Mouse (Mus musculus): ENCODE results near the gene Fam133b. TPM values are rescaled to one million over a fixed set of nuclear protein-coding genes. Genes with fewer than 3 reads are reported as not detected.
"Not testable (repeated sequence)": the region's sequence is repeated elsewhere in the genome, so short reads cannot be mapped to it uniquely, and the experiment has no call there.

The Fam133b gene
- total RNA-seq, 2 experiments from 2014 or later = 11.5 to 12.9 TPM

DNA sequence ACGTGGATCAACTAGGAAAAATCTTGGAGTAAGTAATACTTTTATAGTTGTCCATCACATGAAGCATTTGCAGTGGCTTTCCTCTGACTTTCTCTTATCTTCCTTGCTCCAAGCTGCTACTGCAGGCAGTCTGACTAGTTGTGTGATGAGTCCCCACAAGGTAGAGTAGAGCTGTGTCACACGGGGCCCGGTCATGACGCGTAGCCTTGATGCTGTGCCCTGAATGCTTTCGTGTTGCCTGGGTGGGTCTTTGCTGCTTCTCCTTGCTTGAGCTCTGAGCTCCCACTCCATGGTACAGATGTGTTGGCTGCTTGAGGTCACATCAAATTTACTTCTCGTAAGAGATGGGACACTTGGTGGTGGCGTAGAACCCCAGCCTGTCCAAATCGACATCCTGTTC lies 28.2 kb upstream of the Fam133b start:
- intact Hi-C loops (cut with DNase I) = no loop called here
- no peak for DNase-seq (ENCODE audit: low spot score)

DNA sequence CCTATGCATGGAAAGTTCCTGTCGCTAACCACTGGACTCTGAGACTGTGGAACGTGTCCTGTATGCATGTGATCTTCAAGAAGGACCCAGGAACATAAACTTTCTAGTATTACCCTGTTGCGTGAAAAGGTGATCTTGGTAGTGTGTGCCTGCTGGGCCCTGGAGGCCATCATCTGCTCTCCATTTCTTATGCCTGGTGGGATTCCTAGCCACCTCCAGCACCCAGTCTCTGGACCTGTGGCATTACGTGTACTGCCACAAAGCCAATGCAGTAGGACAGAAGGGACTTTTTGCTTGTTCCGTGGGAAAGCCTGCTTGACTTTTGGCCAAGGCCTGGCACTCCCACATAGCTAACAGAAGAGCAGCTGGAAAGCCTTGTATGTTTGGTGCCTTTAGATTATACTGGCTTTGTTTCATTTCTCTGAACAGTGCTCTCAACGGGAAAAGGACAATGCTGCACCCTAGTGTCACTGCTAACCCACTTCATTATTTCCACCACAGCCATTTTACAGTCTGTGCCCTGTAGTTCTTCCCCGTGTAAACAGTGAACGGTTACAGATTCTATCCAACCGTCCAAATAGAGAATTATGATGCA lies 27.1 kb upstream of the Fam133b start:
- intact Hi-C loops (cut with DNase I) = loop anchor here (2.0 kb wide), 3 partner anchors 174 to 372 kb away; no protein-coding TSS in a partner anchor
- no peak for DNase-seq (ENCODE audit: low spot score)

DNA sequence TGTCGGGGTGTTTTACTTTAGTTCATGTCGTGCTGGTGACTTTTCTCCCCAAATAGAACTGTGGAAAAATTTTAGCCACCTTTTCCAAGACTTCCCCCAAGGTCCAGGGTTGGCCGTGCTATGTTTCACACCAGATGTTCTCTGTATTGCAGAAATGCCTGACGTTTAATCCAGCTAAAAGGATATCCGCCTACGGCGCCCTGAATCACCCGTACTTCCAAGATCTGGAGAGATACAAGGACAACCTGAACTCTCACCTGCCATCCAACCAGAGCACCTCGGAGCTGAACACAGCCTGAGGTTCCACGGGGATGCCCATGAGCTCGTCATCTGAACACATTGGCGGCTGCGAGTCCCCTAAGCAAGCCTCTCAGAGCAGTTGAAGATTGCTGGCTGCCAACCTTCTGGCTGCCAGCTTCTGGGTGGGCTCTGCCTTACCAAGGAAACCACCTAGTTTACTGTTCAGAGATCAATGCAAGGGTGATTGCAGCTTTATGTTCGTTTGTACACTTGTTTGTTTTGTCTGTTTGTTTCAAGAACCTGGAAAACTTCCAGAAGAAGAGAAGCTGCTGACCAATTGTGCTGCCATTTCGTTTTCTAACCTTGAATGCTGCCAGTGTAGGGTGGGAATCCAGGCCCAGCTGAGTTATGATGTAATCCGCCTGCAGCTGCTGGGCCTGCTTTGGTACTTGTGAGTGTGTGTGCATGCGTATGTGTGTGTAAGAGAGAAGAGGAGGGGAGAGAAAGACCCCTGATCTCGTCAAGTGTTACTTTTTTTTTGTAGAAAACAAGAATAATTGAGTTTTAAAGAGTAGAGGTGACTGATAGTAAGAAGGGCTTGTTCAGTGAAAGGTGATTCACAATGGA lies 22.9 kb upstream of the Fam133b start:
- intact Hi-C loops (cut with DNase I) = no loop called here
- DNase-seq (ENCODE audit: low spot score) = no peak

DNA sequence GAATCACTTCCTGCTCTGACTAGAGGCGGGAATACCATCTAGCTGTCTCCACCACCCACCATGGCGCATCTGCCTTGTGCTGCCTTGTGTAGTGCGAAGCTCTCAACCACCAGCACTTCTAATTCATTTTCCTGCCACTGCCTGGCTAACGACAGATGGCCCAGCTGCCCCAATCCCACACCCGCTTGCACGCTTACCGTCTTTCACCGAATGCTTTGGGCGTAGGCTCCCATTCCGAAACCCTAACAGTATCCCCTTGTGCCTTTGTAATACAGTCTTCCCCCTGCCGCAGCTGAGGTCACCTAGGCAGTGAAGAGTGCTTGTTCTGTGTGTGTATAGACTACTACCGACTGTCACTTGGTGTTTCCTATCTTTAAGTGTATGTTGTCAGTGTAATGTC lies 21.9 kb upstream of the Fam133b start:
- intact Hi-C loops (cut with DNase I) = no loop called here
- no peak for DNase-seq (ENCODE audit: low spot score)

DNA sequence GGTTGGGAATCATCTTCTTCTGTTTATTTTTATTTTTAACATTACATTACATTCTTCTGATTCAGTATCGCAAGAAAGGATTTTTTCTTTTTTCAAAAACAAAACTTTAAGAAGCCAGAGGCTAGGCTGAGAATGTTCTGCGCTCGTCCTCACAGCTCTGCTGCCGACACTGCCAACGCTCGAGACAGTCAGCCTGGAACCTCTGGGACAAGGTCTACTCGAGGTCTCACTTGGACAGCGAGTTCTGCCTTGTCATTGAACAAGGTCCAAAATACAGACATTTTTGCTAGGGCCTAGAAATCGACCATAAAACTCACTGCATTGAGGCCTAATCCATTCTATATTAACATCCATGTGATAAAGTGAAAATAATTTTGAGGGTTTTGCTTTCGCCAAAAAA lies 20.8 kb upstream of the Fam133b start:
- intact Hi-C loops (cut with DNase I) = no loop called here
- no peak for DNase-seq (ENCODE audit: low spot score)

DNA sequence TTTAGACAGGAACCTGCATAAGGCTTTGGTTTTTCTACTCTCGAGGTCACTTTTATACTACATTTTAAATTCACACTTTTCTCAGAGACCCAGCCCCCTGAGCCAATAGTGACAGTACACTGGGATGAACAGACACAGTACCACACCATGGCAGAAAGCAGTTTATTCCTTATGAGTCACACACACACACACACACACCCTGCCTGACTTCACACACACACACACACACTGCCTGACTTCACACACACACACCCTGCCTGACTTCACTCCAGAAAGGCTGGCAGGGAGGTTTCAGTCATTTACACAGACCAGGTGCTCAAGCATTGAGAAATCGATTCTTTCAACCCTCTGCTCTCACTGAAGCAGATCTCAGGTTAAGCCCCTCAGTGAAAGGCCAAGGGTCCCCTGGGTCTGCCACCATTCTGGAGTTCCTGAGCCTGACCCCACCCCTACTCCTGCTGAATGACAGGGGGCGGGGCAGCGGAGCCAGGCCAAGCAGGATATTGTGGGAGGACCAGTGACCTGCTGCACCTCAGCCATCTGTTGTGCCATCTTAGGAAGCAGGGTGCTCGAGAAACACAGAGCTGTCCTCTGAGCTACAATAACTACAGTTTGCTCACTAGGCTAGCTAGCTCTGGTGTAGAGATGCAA lies 16.5 kb upstream of the Fam133b start:
- intact Hi-C loops (cut with DNase I) = no loop called here
- DNase-seq (ENCODE audit: low spot score) = no peak

DNA sequence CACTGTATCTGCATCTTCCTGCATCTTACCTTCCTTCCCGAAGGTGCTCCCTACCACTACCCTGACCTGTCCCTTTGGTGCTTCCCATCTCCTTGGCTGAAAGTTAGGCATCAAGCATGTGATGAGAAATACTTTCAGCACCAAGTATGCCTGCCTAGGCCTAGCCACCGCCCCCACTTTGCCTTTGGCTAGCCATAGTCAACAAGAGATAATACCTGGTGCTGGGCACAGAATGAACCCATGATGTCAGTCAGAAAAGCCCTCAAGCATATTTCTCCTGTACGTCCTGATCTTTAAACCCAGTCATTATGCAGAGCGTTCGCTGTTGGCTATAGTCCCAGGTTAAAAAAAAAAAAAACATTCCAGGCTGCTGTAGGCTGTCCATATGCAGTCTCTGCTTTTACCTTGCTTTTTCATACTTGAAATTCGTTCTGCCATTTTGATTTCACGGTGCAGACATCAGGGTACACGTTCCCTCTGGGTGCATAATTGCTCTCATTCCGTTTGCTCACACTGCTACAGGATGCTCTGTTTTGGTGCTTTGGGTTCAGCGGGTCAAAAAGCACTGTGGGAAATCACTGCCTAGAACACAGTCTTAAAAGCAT lies 13.9 kb upstream of the Fam133b start:
- DNase-seq (ENCODE audit: low spot score) = no peak
- intact Hi-C loops (cut with DNase I) = no loop called here

DNA sequence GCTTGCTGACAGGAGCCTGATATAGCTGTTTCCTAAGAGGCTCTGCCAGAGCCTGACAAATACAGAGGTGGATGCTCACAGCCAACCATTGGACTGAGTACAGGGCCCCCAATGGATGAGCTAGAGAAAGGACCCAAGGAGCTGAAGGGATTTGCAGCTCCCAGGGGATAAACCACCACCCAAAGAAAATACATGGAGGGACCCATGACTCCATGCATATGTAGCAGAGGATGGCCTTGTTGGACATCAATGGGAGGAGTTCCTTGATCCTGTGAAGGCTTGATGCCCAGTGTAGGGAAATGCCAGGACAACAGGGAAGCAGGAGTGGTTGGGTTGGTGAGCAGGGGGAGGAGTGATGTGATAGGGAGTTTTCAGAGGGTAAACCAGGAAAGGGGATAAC lies 11.6 kb upstream of the Fam133b start:
- intact Hi-C loops (cut with DNase I); DNase-seq (ENCODE audit: low spot score): not testable (repeated sequence)

DNA sequence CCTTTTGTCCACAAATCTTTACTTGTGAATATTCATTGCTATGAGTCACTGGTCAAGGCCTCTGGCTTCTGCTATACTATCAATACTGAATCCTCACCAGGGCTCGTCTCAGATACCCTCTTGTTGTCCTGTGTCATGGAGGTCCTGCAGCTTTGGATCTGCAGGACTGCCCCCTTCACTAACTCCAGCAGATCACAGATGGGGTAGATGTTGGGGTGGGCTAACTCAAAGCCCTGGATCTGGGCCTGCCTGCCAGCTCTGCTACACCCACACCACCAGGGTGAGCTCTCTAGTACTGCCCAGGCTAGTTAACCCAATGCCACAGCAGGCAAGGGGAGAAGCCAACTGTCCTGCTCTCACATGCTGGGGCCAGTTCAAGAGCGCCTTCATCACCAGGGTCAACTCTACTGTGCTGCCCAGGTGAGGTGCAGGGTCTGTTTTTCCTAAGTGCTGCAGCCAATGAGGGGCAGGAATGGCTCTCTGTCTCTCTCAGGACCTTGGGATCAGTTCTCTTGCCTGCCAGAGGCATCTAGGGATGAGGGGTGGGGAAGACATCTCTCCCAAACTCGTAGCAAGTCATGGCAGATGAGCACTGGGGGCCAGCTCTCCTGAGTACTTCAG lies 6.9 kb upstream of the Fam133b start:
- intact Hi-C loops (cut with DNase I) = no loop called here
- DNase-seq (ENCODE audit: low spot score) = no peak

DNA sequence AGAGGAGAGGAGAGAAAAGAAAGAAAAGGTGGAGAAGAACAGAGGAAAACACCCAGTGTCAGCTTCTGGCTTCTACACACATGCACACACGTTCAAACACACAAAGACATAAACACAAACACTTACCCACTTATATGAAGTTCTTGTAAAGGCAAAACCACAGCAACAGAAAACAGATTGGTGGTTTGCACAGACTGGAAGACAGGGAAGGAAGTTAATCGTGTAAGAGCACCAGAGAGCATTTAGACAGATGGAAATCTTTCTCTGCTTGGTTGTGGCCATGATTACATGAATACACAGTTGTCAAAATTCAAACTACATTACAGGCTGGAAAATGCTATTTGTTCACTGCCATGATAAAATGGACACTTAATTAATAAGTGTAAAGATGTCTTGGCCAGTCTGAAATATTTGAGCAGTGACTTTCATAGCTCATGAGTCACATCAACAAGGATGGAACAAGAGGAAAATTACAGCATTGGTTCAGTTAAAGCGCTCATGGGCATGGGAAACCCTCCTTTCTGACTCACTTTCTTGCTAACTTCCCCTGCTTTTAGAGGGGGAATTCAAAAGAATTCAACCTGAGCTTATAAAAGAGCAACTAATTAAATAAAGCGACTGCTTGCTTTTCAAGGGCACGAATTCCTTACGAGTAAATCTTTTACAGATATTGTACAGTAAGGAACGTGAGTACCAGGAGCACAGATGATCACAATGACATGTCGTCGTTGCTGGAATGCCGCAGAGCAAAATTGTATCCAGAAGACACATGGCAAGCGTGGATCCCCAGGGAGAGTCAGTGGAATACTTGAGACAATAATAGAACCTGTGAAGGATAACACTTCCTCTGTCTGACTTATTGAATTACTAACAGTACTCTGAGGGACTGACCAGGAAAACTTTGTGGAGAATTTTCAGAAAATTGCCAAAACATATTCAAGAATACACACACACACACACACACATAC lies 4.8 kb upstream of the Fam133b start:
- no peak for DNase-seq (ENCODE audit: low spot score)
- intact Hi-C loops (cut with DNase I) = no loop called here

DNA sequence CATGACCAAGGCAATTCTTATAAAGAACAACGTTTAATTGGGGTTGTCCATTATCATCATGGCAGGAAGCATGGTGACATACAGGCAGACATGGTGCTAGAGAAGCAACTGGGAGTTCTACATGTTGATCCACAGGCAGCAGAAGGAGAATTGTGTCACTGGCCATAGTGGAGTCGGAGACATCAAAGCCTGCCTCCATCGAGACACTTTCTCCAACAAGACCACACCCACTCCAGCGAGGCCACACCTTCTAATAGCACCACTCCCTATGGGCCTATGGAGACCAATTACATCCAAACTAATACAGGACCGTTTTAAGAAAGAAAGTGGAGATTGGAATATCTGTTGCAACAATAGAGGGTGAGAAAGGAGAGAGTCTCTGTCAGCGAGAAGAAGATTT lies 1.8 kb upstream of the Fam133b start:
- intact Hi-C loops (cut with DNase I) = loop anchor here (5.0 kb wide), 1 partner anchor 55 kb away; the partner anchor contains the start of genes Pex1 and Rbm48

DNA sequence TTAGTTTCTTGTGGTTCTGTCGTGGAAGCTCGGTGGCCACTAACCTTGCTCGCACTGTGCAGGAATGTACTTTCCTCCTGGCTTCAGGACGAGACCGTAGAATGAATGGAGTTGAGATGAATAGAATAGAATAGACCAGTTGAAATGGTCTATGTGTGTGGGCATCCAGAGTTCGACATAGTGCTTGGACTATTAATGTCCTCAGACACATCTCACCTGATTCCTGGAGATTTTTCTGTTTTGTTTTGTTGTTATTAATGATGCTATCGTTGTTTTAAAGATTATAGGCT lies 792 bp downstream of the Fam133b start:
- intact Hi-C loops (cut with DNase I) = loop anchor here (5.0 kb wide), 1 partner anchor 53 kb away; the partner anchor contains the start of genes Pex1 and Rbm48
- no peak for DNase-seq (ENCODE audit: low spot score)

More for the DNA sequence above, 1.8 kb upstream of the Fam133b start:
- DNase-seq (ENCODE audit: low spot score) = no peak

DNA sequence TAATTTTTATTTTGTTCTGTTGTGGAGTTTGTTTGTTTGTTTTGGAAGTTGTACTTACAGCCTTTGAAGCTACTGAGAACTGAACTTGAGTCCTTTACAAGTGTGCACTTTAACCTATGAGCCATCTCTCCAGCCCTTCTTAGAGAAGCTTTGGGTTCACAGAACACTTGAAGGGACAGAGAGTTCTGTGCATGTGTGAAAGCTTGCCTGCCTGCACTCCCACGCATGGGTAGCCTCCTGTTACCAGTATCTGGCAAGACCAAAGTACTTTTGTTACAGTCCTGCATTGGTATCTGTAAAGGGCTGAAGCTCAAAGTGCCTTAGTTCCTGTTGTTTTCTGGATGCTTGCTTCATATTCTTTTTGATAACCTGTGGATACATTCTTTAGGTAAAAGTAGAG lies 2.6 kb downstream of the Fam133b start:
- DNase-seq (ENCODE audit: low spot score) = no peak
- intact Hi-C loops (cut with DNase I) = no loop called here

DNA sequence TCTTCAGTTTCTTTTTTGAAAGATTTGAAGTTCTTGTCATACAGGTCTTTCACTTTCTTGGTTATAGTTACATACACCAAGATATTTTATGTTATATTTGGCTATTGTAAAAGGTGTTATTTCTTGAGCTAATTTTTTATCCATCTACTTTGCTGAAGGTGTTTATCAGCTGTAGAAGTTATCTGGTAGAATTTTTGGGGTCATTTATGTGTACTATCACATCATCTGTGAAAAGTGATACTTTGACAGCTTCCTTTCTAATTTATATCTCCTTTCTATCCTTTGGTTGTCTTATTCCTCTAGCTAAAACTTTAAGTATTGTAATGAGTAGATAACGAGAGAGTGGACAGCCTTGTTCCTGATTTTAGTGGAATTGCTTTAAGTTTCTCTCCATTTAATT lies 7.8 kb downstream of the Fam133b start:
- no peak for DNase-seq (ENCODE audit: low spot score)
- intact Hi-C loops (cut with DNase I) = no loop called here

DNA sequence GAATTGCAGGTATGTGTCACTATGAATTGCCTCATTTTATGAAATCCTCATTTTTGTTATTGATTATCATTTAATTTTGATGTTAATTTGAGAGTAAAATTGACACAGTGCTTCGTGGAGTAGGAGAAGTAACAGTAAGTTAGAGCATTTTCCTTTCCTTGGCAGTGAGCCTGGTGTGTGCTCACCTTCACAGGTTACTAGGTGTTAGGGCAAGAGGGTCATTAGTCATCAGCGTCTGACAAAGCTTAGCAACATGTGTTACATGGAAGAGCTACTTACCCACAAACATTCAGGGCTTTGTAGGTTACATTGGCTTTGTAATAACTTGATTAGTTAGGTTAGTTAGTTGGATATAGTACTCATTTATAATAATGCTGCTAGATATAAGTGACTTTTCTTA lies 10.6 kb downstream of the Fam133b start:
- DNase-seq (ENCODE audit: low spot score) = no peak

DNA sequence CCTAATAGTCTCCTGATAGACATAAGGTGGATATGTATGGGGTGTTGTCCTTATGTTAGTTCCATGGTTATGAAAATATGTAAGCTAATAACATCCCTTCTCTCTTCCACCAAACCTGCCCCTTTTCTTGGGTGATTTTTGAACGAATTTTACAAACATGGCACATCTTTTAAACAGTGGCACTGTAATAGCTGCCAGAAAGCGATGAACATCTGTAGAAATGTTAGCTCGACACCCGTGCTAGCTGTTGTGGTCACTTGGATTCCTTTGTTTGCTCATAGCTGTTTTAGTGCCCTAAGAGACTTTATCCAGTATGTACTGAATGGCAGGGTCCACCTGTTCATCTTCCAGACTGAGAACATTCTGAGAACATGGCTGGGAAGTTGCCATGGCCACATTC lies 27.6 kb downstream of the Fam133b start, which contains the start of gene 1700109H08Rik:
1700109H08Rik (plus strand) TSS at position 301 of the 400 bp plus-strand sequence.
- intact Hi-C loops (cut with DNase I) = no loop called here
- DNase-seq (ENCODE audit: low spot score) = no peak

More for the DNA sequence above, 10.6 kb downstream of the Fam133b start:
- intact Hi-C loops (cut with DNase I) = no loop called here

DNA sequence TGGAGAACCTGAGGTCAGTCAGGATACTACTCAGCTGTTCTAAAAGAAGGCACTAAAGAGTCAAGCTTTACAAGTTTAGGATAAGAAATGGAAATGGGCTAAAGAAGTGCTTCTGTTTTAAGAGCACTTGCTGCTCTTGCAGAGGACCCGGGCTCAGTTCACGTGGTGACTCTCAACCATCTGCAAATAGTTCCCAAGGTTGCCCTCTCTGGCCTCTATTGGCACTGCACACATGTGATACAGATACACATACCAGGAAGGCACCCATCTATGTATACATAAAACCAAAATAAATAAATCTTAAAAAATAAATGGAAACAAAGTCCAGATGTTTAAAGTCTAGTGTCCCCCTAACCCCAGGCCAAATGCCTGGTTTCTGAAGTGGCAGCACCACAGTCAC lies 31.2 kb downstream of the Fam133b start:
- intact Hi-C loops (cut with DNase I) = no loop called here
- DNase-seq (ENCODE audit: low spot score) = no peak

DNA sequence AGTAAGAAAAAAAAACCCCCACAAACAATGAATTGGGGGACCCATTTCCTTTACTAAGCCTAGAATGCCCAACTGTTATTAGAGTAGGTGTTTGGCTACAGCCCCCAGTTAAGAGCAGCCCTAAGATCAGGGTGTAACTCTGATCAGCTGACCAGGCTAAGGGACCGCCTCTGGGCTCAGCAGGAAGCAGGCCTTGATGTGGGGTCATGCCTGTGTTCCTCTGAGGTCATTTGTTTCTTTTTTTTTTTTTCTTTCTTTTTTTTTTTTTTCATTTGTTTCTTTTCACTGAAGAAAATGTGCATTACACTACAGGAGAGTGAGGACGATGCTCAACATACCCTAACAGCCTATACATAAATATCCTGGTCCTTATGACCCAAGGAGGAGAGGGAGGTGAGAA lies 34.3 kb downstream of the Fam133b start:
- intact Hi-C loops (cut with DNase I) = no loop called here

DNA sequence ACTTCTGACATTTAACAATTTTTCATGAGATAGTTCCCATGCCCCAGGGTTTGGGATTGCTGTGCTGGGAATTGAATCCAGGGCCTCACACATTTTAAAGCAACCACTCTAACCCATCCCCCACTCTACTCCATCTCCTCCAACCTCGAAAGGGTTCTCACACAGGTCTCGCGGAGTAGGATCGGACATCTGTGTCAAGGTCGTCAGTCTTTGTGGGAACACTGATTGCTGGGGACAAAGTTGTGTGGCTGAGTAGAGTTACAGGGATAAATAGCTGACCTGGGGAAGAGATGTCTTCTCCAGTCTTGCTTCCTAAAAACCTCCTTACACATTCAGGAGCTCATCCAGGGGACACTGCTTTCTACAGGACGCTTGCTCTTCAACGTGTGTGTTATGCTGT lies 35.4 kb downstream of the Fam133b start:
- intact Hi-C loops (cut with DNase I) = no loop called here
- DNase-seq (ENCODE audit: low spot score) = no peak

More for the DNA sequence above, 34.3 kb downstream of the Fam133b start:
- no peak for DNase-seq (ENCODE audit: low spot score)
